21 mouse cellular contexts compared by ENCODE assay signal in genomic region chr13:107210676-107211075, GRCm38 (mm10).
A peak's percentile ranks its signal among the peaks of the same experiment; 100 is the strongest.
DNase-seq lines count a peak whose midpoint lies in the region; ATAC-seq lines count a peak whose summit lies in the region.
"Had no signal": no experiment of that assay in that cellular context is flagged by ENCODE, and none has a peak within 500 bp of the region (broad histone marks: within the 10 kb centered on the region; RNA-seq: fewer than 3 reads in every experiment).

No protein-coding gene starts in this region.

- H3K4me1 ChIP-seq in kidney, embryonic 14.5 days (ENCODE audit: control insufficient read depth, insufficient read depth, low read length) = peaks cover 4% of the 10 kb centered on the region; the same call in 1 of the 2 replicates
- H3K4me1 ChIP-seq: kidney, embryonic 15.5 days had no signal

- WGBS in kidney, embryonic 14.5 days = 93% methylated on average over 6 of the region's 6 CpGs

- H3K27ac ChIP-seq in kidney, embryonic 14.5 days (ENCODE audit: low read depth, low read length) = no peak overlapping the region
- H3K27ac ChIP-seq: embryonic facial prominence, embryonic 15.5 days; forebrain, embryonic 10.5 days; forebrain, embryonic 15.5 days; heart, embryonic 10.5 days; hindbrain, embryonic 13.5 days; hindbrain, postnatal 0 days; kidney, embryonic 15.5 days had no signal

- H3K36me3 ChIP-seq in kidney, embryonic 14.5 days (ENCODE audit: control insufficient read depth, insufficient read depth, low read length) = no peaks in the 10 kb centered on the region
- H3K36me3 ChIP-seq: embryonic facial prominence, embryonic 15.5 days; forebrain, embryonic 10.5 days; forebrain, embryonic 15.5 days; heart, embryonic 10.5 days; hindbrain, embryonic 13.5 days; kidney, embryonic 15.5 days had no signal

- no peak overlapping the region for H3K4me3 ChIP-seq in kidney, embryonic 14.5 days (ENCODE audit: low read length)
- H3K4me3 ChIP-seq: embryonic facial prominence, embryonic 15.5 days; erythroblast, embryonic 14.5 days; forebrain, embryonic 10.5 days; forebrain, embryonic 15.5 days; heart, embryonic 10.5 days; hindbrain, embryonic 13.5 days; kidney, embryonic 15.5 days had no signal

- H3K4me2 ChIP-seq in kidney, embryonic 14.5 days (replicated peaks; ENCODE audit: low read depth, low read length) = no peak overlapping the region
- H3K4me2 ChIP-seq: embryonic facial prominence, embryonic 15.5 days; forebrain, embryonic 15.5 days; hindbrain, embryonic 13.5 days; kidney, embryonic 15.5 days had no signal

- intact Hi-C loops in heart, postnatal 10 days (cut with DNase I) = no loop called here

- no peaks in the 10 kb centered on the region for H3K9me3 ChIP-seq in kidney, embryonic 14.5 days (ENCODE audit: control insufficient read depth, low read length)
- H3K9me3 ChIP-seq: embryonic facial prominence, embryonic 15.5 days; forebrain, embryonic 10.5 days; forebrain, embryonic 15.5 days; heart, embryonic 10.5 days; hindbrain, embryonic 13.5 days; kidney, embryonic 15.5 days had no signal

- no peak overlapping the region for H3K9ac ChIP-seq in kidney, embryonic 14.5 days (ENCODE audit: low read depth, low read length)
- H3K9ac ChIP-seq: embryonic facial prominence, embryonic 15.5 days; forebrain, embryonic 15.5 days; hindbrain, embryonic 13.5 days; kidney, embryonic 15.5 days had no signal

- no peak for ATAC-seq in kidney, embryonic 14.5 days (ENCODE audit: low FRiP score, low TSS enrichment)
- ATAC-seq: forebrain, embryonic 15.5 days; hindbrain, postnatal 0 days had no signal

- DNase-seq in heart, adult 11 months = peak; percentile 15
- DNase-seq in heart, postnatal 10 days = no peak
- peak; percentile 45 for DNase-seq in cerebellum, adult 9-10 months
- peak; percentile 46 to 68 for DNase-seq in cerebellum, postnatal 25 days
- DNase-seq in right cerebral cortex, postnatal 36 days (ENCODE audit: low spot score in 2 of 2) = no peak
- DNase-seq: adrenal gland, postnatal 10 days; embryo, embryonic 11 days; gastrocnemius, postnatal 36 days; heart, adult 18-20 months; heart, postnatal 14 days; kidney, adult 18-20 months had no signal

- H3K27me3 ChIP-seq in kidney, embryonic 14.5 days (ENCODE audit: control insufficient read depth, insufficient read depth, low read length) = no peaks in the 10 kb centered on the region
- H3K27me3 ChIP-seq: CH12.LX; embryonic facial prominence, embryonic 15.5 days; forebrain, embryonic 15.5 days; kidney, embryonic 15.5 days had no signal

Comparison
In these comparisons a context has a peak if more than half of its experiments do, and no peak if none do; other contexts are left out.
1. DNase-seq: peak in heart, adult 11 months (single experiment), cerebellum, adult 9-10 months (single experiment) and cerebellum, postnatal 25 days (2 of 2); none in heart, postnatal 10 days (0 of 2) and right cerebral cortex, postnatal 36 days (0 of 2).